Mouse (Mus musculus) common myeloid progenitor, adult 5-6 weeks (primary cell): ENCODE data around the gene Atp5j2. TPM values are rescaled to one million over a fixed set of nuclear protein-coding genes. Genes with fewer than 3 reads are reported as not detected.

Source experiments
- total RNA-seq: library from RNA; stranded (forward); fragments of 200-1000, 187-1606 nt; gene quantifications from 2 replicates; pipeline ENCODE4 v1.2.3, GENCODE M21; 2017

Gene Atp5j2
- total RNA-seq, 1 experiment from 2014 or later, result 130 TPM

Other genes starting within 250 kb of the Atp5j2 start
- 3.1 and 4.4 TPM in 2 replicates for gene Smurf1, start 226.2 kb downstream of the Atp5j2 start, total RNA-seq
- not detected in 2 replicates for gene Gm4871, start 159.3 kb downstream of the Atp5j2 start, total RNA-seq
- gene 1700018F24Rik, start 149.1 kb downstream of the Atp5j2 start, total RNA-seq, result not detected in 2 replicates
- 57.1 and 89.3 TPM in 2 replicates for gene Arpc1a, start 108.2 kb downstream of the Atp5j2 start, total RNA-seq
- not detected in 2 replicates for gene Kpna7, start 108.0 kb downstream of the Atp5j2 start, total RNA-seq
- 144 and 160 TPM in 2 replicates for gene Arpc1b, start 77.8 kb downstream of the Atp5j2 start, total RNA-seq
- gene Pdap1, start 51.8 kb downstream of the Atp5j2 start, total RNA-seq, result 164 and 249 TPM in 2 replicates
- 188 and 253 TPM in 2 replicates for gene Bud31, start 51.7 kb downstream of the Atp5j2 start, total RNA-seq
- gene Ptcd1, start 25.0 kb downstream of the Atp5j2 start, total RNA-seq, result 15.1 and 15.3 TPM in 2 replicates
- 38.3 and 45.7 TPM in 2 replicates for gene Cpsf4, start 24.8 kb downstream of the Atp5j2 start, total RNA-seq
- gene Zkscan14, start 9.8 kb upstream of the Atp5j2 start, total RNA-seq, result 21.9 and 22.0 TPM in 2 replicates
- 6.9 and 7.2 TPM in 2 replicates for gene Zkscan5, start 12.5 kb upstream of the Atp5j2 start, total RNA-seq
- 43.1 and 58.1 TPM in 2 replicates for gene Zfp655, start 39.7 kb upstream of the Atp5j2 start, total RNA-seq
- 6.2 and 11.1 TPM in 2 replicates for gene Zscan25, start 88.4 kb upstream of the Atp5j2 start, total RNA-seq
- not detected in 2 replicates for gene Cyp3a57, start 153.2 kb upstream of the Atp5j2 start, total RNA-seq